Mouse (Mus musculus) midbrain, embryonic 13.5 days (tissue): Measurements from ENCODE around the gene 4933406M09Rik. TPM values are rescaled to one million over a fixed set of nuclear protein-coding genes. Genes with fewer than 3 reads are reported as not detected.

Source experiments
- ATAC-seq: fragments of 200-750 bp; cut with Nextera tagmentation; 2 replicates; pipeline ENCODE4 v1.8.0; 2017; ENCODE audit warnings: mild to moderate bottlenecking, moderate TSS enrichment, moderate library complexity
- H3K27ac ChIP-seq: fragments of 300-500 bp; sonication (generic); 2 replicates; pipeline ENCODE4 v1.5.1; 2015; ENCODE audit warnings: inconsistent platforms, mild to moderate bottlenecking, moderate library complexity
- H3K27me3 ChIP-seq: fragments of 300-500 bp; sonication (generic); 2 replicates; pipeline ENCODE4 v1.6.1; 2015; ENCODE audit warnings: mild to moderate bottlenecking, inconsistent platforms
- H3K36me3 ChIP-seq: fragments of 300-500 bp; sonication (generic); 2 replicates; pipeline ENCODE4 v1.6.1; 2015; ENCODE audit warnings: mild to moderate bottlenecking, inconsistent platforms
- H3K4me1 ChIP-seq: fragments of 300-500 bp; sonication (generic); replicated peaks from 2 replicates; pipeline ENCODE4 v1.6.1; 2015; ENCODE audit warnings: inconsistent platforms
- H3K4me2 ChIP-seq: fragments of 300-500 bp; sonication (generic); replicated peaks from 2 replicates; pipeline ENCODE4 v1.6.1; 2015; ENCODE audit warnings: moderate library complexity, mild to moderate bottlenecking, inconsistent platforms
- H3K4me3 ChIP-seq: fragments of 300-500 bp; sonication (generic); replicated peaks from 2 replicates; pipeline ENCODE4 v1.5.1; 2015; ENCODE audit warnings: mild to moderate bottlenecking, inconsistent platforms
- H3K9ac ChIP-seq: fragments of 300-500 bp; sonication (generic); replicated peaks from 2 replicates; pipeline ENCODE4 v1.6.1; 2015; ENCODE audit warnings: mild to moderate bottlenecking, inconsistent platforms
- H3K9me3 ChIP-seq: fragments of 300-500 bp; sonication (generic); 2 replicates; pipeline ENCODE4 v1.6.1; 2016; ENCODE audit warnings: mild to moderate bottlenecking, inconsistent platforms
- WGBS: fragments of 180-500 bp; shearing (Covaris S2); methylation state at CpG from one replicate; pipeline ENCODE4 v1.1.7; 2015; 5-methylcytosine and 5-hydroxymethylcytosine counted together
- polyA plus RNA-seq: library from polyadenylated mRNA; unstranded; fragments of >200 nt; fragmentation: Nextera tagmentation; extraction: Ambion mirVana; gene quantifications from 2 replicates; pipeline ENCODE4 v1.2.1, GENCODE M21; 2015

The 4933406M09Rik gene
- polyA plus RNA-seq: not detected in 2 replicates

DNA sequence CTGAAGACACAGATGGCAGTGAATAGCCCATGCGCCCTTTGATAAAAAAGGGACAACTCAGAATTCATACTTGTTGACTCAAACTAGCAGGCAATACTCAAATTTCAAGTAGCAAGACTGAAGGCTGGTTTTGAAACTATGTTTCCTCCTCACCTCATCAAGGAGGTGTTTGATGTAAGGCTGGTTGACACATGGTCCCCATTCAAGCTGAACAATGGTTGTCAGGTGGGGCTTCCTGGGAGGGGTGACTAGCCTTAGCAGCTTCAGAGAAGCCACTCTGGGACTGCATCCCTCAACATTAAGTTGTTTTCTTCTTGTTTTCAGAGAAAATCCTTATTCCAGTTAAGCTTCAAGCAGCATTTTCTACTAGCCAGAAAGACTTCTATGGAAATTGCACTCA is at the start of gene 4933406M09Rik:
TSS of gene 4933406M09Rik (plus strand) at position 275 of the 400 bp plus-strand sequence.
- Histone ChIP-seq H3K4me3 (no peak within 1 kb of the TSS), H3K36me3 (no peaks in the 10 kb centered on the region)
- WGBS: 94% methylated on average over 1 of the region's 1 CpGs

DNA sequence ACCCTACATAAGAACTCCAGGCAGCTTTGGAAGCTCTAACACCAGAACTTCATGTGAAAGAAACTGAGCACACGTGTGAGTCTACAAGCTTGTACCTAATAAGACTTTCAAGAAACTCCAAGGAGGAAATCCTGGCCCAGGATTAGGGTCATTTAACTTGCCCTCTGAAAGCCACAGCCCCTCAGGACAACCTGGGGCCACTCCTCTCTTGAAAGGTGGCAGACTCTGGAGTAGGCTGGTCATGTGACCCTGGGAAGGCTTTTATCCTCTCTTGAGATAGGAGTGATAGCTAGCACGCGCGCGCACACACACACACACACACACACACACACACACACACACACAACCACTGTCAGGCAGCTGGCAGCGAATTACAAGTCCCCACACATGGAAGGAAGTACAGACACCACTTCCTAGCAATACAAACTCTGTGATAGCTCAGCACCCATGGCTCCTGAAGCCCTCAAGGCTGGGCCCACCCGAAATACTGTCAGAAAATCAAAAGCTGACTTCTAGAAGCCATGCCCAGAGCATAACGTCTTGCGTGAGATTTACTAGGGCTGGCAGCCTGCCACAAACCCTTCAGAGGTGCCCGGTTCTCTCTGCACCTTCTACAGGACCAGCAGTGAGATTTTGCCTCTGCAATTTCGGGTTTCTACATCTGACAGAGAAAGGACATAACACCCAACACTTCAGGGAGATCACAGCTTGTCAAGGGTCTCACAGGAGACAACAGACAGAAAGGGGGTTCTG is 48.6 kb upstream of the 4933406M09Rik start:
- no peak overlapping the region for H3K27ac ChIP-seq
- H3K9ac ChIP-seq: no peak overlapping the region
- H3K27me3 ChIP-seq: no peaks in the 10 kb centered on the region
- no peaks in the 10 kb centered on the region for H3K36me3 ChIP-seq
- no peak overlapping the region for H3K4me3 ChIP-seq
- no peaks in the 10 kb centered on the region for H3K9me3 ChIP-seq
- peaks cover 9% of the 10 kb centered on the region; the same call in 1 of the 2 replicates for H3K4me1 ChIP-seq
- 84% methylated on average over 11 of the region's 11 CpGs for WGBS
- ATAC-seq: no peak
- no peak overlapping the region for H3K4me2 ChIP-seq

More for the DNA sequence above, at the start of gene 4933406M09Rik:
- H3K27ac ChIP-seq: no peak within 1 kb of the TSS
- peaks cover 10% of the 10 kb centered on the region; the same call in 1 of the 2 replicates for H3K4me1 ChIP-seq
- H3K27me3 ChIP-seq: 0 out of 2 replicates have a peak, but pooled peaks cover 5% of the 10 kb centered on the region
- no peak within 1 kb of the TSS for H3K9ac ChIP-seq
- H3K9me3 ChIP-seq: no peaks in the 10 kb centered on the region
- H3K4me2 ChIP-seq: no peak within 1 kb of the TSS
- no peak for ATAC-seq

DNA sequence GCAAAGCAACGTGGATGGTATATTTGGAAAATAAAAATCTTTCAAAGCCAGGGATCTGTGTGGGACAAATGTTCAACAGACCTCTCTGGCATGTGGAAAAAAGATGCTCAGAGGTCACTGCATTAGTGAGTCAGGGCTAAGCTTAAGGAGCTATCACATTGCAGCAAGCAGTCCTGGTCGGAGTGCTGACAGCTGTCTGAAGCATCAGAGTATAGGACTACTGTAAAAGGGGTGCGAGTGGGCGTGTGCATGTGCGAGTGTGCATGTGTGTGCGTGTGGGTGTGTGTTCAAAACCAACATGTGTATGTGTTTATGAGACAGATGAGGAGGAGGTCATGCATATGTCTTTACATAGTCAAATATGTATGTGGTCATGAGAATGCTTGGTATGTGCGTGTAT is 46.6 kb upstream of the 4933406M09Rik start:
- H3K4me2 ChIP-seq: no peak overlapping the region
- WGBS: 95% methylated on average over 7 of the region's 7 CpGs
- ATAC-seq: no peak

DNA sequence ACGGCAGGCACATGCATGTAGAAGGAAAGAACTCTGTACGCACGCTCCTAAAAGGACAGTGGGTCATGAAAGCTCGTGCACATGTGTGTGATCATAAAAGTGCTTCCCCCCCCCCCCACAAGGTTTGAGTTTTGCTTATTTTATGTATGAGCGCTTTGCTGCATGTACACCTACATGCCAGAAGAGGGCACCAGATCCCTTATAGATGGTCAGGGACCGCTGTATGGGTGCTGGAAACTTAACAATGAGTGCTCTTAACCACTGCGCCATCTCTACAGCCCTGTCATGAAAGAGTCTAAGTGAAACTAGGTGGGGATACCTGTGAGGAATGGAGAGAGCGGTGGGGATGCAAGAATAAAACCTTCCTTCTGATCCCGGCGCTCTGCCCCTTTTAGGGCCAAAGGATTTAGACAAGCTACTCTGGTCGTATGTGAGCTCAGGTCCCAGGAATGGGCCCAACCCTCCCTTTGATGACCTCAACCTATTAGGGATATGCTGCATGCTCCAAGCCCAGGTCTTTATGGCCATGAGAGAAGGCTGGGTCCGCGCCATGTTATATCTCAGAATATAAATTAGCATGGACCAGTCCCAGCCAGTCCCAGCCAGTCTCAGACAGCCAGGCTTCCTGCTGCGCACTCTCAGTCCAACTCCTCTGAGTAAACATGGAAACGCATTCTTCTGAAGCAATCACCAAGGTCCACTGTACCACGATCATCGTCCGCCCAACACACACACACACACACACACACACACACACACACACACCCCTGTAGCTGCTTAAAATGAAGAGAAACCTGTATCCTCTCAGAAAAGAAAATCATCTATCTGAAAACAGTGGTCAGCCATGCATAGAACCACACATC is 45.8 kb upstream of the 4933406M09Rik start:
- Histone ChIP-seq H3K9ac (no peak overlapping the region), H3K4me3 (no peak overlapping the region), H3K36me3 (no peaks in the 10 kb centered on the region), H3K9me3 (no peaks in the 10 kb centered on the region), H3K27ac (no peak overlapping the region), H3K4me1 (peaks cover 12% of the 10 kb centered on the region), H3K4me2 (no peak overlapping the region), H3K27me3 (no peaks in the 10 kb centered on the region)
- no peak for ATAC-seq
- 92% methylated on average over 18 of the region's 18 CpGs for WGBS

More for the DNA sequence above, 46.6 kb upstream of the 4933406M09Rik start:
- Histone ChIP-seq H3K9me3 (no peaks in the 10 kb centered on the region), H3K27me3 (no peaks in the 10 kb centered on the region), H3K36me3 (no peaks in the 10 kb centered on the region), H3K27ac (no peak overlapping the region), H3K4me3 (no peak overlapping the region), H3K9ac (no peak overlapping the region), H3K4me1 (peaks cover 4% of the 10 kb centered on the region)

DNA sequence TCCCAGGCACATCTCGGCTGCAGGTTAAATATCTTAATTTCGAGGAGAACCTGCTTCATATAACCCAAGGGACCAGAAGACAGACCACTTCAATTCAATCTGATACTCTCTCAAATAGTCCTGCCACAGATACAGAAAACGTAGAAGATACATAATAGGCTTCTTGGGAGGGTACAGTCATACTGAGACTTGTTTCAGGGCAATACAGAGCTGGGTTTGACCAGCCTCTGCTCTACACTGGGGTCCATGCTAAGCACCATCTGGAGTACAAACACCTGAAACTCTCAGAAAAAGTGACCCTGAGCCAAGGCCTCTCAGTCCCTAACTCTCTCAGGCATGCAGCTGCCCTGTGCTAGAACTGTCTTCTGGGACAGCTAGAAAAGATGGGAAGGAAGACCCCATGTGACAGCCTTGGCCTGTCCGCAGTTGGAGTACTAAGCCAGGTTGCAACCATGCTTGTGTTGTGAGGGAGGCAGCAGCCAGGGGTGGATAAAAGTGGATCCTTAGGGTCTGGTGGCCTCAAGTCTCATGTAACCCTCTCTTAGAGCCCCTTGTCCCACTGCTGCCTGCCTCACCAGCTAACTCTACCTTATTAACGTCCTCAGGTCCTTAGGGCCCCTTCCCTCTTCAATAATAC is 44.0 kb upstream of the 4933406M09Rik start:
- Histone ChIP-seq H3K9me3 (no peaks in the 10 kb centered on the region), H3K9ac (no peak overlapping the region), H3K4me3 (no peak overlapping the region), H3K27ac (no peak overlapping the region), H3K4me1 (peaks cover 13% of the 10 kb centered on the region), H3K27me3 (no peaks in the 10 kb centered on the region), H3K36me3 (peaks cover 10% of the 10 kb centered on the region), H3K4me2 (no peak overlapping the region)
- 80% methylated on average over 5 of the region's 5 CpGs for WGBS
- ATAC-seq: no peak

DNA sequence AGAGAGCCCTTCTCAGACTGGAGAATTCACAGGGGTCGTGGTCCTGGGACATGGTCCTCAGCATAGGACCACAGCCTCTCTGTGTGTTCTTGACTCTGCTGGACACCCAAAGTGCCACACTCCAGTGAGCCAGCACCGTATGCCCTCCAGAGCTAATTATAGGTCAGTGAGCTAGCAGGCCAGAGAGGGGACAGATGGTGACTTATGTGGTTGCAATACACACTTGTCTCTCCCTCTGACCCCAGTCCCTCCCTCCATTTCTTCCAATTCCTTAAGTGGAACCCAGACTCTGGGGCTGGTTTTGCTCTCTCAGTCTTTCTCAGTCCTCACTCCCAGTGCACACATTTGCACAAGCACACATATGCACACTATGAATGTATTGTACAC is 43.5 kb upstream of the 4933406M09Rik start:
- H3K4me2 ChIP-seq: no peak overlapping the region
- H3K9me3 ChIP-seq: no peaks in the 10 kb centered on the region
- no peak for ATAC-seq
- H3K27ac ChIP-seq: no peak overlapping the region
- H3K36me3 ChIP-seq: peaks cover 14% of the 10 kb centered on the region
- H3K4me1 ChIP-seq: peaks cover 13% of the 10 kb centered on the region
- no peak overlapping the region for H3K9ac ChIP-seq
- WGBS: 76% methylated on average over 2 of the region's 2 CpGs
- no peak overlapping the region for H3K4me3 ChIP-seq
- no peaks in the 10 kb centered on the region for H3K27me3 ChIP-seq

DNA sequence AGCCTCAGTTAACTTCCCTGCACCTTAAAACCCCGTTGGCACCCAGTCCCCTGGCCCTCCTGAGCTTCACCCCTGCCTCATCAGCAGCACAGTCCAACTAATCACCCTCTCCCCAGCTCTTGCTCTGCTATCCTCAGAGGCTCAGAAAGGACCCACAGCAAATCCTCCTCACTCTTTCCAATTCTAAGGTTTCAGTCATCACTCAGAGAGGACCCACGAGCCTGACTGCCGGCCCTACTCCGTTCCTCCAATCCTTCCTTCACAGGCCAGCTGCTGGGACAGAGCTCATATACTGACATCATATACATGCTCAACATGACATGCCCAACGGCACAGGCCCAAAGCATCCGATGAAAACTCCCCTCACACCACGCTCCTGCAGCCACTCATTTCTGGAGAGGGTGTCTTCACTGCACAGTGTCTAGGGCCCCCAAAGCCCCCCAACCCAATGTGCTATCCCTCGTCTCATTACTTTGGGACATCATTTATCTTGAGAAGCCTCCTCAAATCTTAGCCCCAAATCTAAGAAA is 42.9 kb upstream of the 4933406M09Rik start:
- Histone ChIP-seq H3K4me1 (peaks cover 13% of the 10 kb centered on the region), H3K27ac (no peak overlapping the region), H3K4me2 (0 out of 2 replicates have a peak overlapping the region, but pooled peaks have one; percentile 77), H3K4me3 (no peak overlapping the region), H3K27me3 (no peaks in the 10 kb centered on the region), H3K9ac (no peak overlapping the region), H3K9me3 (no peaks in the 10 kb centered on the region), H3K36me3 (peaks cover 19% of the 10 kb centered on the region)
- whole genome bisulfite sequencing: 77% methylated on average over 8 of the region's 8 CpGs
- ATAC-seq: no peak

DNA sequence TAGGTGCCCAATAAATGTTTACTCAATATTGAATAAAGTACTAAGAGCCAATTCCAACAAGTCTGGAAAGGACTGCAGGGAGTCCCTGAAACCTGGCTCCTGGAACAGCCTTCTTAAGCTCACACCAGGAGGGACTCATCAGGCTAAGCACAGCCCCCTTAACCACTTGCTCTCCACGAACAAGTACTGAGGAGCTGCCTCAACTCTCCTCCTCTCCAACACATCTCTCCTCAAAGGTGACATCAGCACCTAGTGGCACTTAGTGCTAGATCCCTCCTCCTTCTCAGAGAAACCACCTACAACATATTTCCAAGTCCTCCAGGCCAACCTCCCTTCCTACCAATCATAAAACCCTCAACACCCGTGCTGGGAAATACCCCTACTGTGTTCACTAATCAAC is 42.2 kb upstream of the 4933406M09Rik start:
- ATAC-seq: no peak
- WGBS: 9% methylated on average over 2 of the region's 2 CpGs
- Histone ChIP-seq H3K4me3 (peak overlapping the region; percentile 52), H3K4me1 (peaks cover 13% of the 10 kb centered on the region), H3K4me2 (peak overlapping the region; percentile 77), H3K9ac (no peak overlapping the region), H3K27ac (no peak overlapping the region), H3K9me3 (no peaks in the 10 kb centered on the region), H3K36me3 (peaks cover 21% of the 10 kb centered on the region), H3K27me3 (no peaks in the 10 kb centered on the region)

DNA sequence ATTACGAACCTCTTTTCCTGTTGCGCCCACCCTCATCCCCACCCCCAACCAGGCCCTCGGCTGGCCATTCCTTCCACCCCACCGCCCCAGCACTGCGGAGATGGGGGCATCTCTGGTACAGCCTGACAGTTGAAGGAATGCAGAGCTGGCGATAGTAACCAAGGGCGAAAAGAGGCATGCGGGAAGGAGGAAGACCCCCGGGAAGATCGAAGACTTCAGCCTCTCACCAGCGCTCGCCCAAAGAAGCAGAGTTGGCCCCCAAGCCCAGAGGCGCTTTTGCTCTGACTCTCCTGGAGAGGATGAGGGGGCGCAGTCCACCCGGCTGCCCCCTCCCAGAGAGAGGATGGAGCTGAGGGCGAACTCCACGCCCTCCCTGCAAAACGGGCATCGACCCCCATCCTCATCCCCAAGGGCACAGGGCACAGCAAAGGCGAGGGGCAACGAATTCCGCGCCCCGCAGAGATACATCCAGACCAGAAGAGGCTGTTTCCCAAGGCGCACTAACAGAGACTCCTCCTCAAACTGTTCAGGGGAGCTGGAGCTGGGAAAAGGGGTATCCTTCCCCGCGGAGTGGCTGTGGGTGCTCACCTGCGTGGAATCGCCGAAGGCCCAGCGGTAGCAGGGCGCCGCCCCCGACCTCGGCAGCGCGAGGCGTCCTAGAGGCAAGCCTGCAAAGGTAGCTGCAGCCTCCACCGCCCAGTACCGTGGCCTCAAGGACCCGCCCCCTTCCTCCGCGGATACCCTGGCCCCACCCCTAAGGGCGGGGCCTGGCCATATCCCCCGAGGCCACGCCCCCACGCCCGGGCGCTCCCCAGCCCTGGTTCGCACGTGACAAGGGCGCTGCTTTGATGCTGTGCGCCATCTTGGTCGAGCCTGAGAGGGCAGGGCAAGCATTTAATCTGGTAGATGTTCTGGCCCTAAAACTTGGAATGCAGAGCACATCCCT is 41.5 kb upstream of the 4933406M09Rik start:
- H3K27me3 ChIP-seq: no peaks in the 10 kb centered on the region
- WGBS: under 1% methylated on average over 49 of the region's 54 CpGs
- H3K4me3 ChIP-seq: peak overlapping the region; percentile 52
- peak overlapping the region; percentile 77 for H3K4me2 ChIP-seq
- ATAC-seq: peak; percentile 93
- no peak overlapping the region for H3K27ac ChIP-seq
- H3K9ac ChIP-seq: peak overlapping the region; percentile 73
- H3K4me1 ChIP-seq: peaks cover 13% of the 10 kb centered on the region
- H3K9me3 ChIP-seq: no peaks in the 10 kb centered on the region
- peaks cover 24% of the 10 kb centered on the region for H3K36me3 ChIP-seq

DNA sequence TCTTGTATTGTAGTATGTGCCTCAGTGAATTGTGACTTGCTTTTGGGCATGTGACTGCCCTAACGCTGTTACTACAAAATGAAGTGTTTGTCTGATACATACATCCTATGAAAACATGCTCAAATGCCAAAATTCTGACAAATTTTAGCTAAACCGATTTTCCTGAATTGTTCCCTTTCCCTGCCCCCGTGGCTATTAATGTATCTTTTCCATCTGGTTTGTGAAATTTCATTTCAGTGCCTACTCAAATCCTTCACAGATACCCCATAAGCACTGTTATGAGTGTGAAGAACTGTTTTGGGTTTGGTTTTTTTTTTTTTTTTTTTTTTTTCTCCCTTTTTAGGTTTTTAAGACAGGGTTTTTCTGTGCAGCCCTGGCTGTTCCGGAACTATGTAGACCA is 40.7 kb upstream of the 4933406M09Rik start:
- Histone ChIP-seq H3K27ac (no peak overlapping the region), H3K27me3 (no peaks in the 10 kb centered on the region), H3K4me3 (peak overlapping the region; percentile 52), H3K4me2 (peak overlapping the region; percentile 77), H3K9me3 (no peaks in the 10 kb centered on the region), H3K36me3 (peaks cover 31% of the 10 kb centered on the region), H3K4me1 (peaks cover 13% of the 10 kb centered on the region), H3K9ac (no peak overlapping the region)
- ATAC-seq: no peak
- 76% methylated on average over 4 of the region's 4 CpGs for WGBS

DNA sequence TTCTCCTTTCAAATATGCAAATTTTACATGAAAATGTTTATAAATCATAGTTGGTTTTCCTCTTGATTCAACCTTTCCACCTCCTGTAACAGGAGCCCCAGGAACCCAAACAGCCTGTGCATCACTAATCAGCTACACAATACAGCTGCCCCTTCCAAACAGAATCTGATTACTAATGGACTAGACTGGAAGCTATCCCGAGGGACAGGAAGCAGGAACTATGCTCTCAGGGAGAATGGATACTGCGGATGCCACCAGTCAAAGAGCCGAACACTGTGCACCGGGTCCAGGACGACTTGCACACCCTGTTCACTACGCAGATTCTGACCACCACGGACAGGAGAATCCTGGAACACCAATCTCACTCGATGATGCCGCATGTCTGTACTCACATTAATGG is 37.9 kb upstream of the 4933406M09Rik start:
- no peak overlapping the region for H3K9ac ChIP-seq
- 87% methylated on average over 9 of the region's 9 CpGs for WGBS

More for the DNA sequence above, 37.9 kb upstream of the 4933406M09Rik start:
- no peaks in the 10 kb centered on the region for H3K9me3 ChIP-seq
- H3K4me2 ChIP-seq: no peak overlapping the region
- H3K4me3 ChIP-seq: no peak overlapping the region
- no peaks in the 10 kb centered on the region for H3K27me3 ChIP-seq
- H3K36me3 ChIP-seq: peaks cover 59% of the 10 kb centered on the region
- ATAC-seq: no peak
- H3K4me1 ChIP-seq: peaks cover 13% of the 10 kb centered on the region
- no peak overlapping the region for H3K27ac ChIP-seq
